Mouse (Mus musculus): ENCODE data around the gene Polh. TPM values are rescaled to one million over a fixed set of nuclear protein-coding genes. Genes with fewer than 3 reads are reported as not detected.

Gene Polh
- polyA plus RNA-seq (2014; fragmentation: Illumina TruSeq; extraction: RNeasy Lipid Tissue Mini Kit (QIAGEN cat#74804); ENCODE audit: insufficient read depth, low read depth, low replicate concordance) = 4.1 TPM

DNA sequence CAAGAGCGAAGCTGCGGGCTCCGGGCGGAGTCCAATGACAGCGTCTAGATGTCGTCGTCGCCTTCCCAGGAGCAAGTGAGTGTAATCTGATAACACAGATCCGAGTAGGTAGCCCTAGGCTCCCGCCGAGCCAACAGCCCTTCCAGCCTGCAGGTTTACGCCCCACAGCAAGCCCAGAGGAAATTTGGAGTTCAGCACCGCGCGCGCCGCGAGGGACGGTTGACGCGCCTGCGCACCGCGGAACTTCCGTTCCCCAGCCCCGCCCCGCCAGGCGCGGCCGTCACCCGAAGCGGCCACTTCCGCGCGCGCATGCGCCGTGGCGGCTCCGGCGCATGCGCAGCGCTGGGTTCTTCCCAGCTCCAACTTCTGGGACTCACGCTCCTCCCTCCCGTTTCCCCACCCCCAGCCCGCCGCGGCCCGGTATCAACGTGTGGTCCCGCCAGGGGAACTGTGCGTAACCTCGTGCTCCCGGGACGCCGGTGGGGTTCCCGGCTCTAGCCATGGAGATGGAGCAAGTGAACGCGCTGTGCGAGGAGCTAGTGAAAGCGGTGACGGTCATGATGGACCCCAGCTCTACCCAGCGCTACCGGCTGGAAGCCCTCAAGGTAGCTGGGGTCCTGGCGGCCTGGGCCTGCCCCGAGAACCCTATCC is at the start of gene Polh, which contains the start of gene Xpo5:
Gene Polh (minus strand): TSS at position 225 of the 651 bp plus-strand sequence.
Gene Xpo5 (plus strand): TSS at position 362 of the 651 bp plus-strand sequence.

DNA sequence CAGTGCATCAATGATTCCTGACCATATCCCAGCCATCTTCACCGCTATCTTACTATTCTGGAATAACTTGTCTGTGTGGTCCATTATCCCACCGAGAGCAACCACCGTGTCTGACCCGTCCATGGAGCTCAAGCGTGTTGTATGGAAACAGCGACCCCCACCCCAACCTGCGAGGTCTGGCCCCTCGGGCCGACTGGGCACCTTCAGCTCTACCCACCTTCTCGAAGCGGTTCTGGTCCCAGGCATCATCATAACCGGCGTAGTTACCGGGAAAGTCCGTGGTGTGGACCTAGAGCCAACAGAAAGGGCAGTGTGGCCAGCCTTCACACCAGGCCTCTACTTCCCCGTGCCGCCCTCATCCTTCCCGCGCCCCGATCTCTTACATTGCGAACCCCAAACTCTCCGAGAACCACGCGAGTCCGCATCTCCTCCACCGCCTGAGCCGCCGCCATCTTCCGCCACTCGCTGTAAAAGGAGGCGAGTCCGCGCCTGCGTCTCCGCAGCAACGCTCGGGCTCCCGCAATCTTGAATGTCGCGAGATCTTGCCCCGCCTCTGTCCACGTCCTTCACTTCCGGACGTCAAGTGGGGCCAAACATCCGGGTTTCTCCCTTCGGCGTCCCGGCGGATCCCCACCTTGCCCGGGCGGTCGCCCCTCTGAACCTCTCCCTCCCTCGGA is 45.2 kb upstream of the Polh start, which contains the start of the genes Polr1c and Yipf3:
Gene Polr1c (minus strand): TSS at position 543 of the 677 bp plus-strand sequence.
Gene Yipf3 (plus strand): TSS at position 569 of the 677 bp plus-strand sequence.

DNA sequence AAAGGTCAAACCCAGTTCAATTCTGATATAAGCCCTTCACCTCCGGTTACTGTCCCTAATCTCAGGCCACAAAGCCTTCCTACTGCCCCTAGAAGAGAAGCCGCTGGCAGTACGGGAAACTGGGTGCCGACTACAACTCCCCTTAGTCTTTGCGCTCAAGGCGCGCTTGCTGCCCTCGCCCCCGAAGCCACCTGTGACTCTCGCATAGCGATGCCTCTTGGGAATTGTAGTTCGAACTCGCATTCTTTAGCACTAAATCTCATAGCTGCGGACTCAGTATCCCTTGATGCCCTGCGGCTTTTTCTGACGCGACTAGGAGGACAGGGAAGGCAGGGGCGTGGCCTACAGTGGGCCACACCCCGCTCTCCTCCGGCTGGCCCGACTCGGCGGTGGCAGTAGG is 41.8 kb downstream of the Polh start, which contains the start of gene Gtpbp2:
Gene Gtpbp2 (plus strand): TSS at position 347 of the 400 bp plus-strand sequence.

DNA sequence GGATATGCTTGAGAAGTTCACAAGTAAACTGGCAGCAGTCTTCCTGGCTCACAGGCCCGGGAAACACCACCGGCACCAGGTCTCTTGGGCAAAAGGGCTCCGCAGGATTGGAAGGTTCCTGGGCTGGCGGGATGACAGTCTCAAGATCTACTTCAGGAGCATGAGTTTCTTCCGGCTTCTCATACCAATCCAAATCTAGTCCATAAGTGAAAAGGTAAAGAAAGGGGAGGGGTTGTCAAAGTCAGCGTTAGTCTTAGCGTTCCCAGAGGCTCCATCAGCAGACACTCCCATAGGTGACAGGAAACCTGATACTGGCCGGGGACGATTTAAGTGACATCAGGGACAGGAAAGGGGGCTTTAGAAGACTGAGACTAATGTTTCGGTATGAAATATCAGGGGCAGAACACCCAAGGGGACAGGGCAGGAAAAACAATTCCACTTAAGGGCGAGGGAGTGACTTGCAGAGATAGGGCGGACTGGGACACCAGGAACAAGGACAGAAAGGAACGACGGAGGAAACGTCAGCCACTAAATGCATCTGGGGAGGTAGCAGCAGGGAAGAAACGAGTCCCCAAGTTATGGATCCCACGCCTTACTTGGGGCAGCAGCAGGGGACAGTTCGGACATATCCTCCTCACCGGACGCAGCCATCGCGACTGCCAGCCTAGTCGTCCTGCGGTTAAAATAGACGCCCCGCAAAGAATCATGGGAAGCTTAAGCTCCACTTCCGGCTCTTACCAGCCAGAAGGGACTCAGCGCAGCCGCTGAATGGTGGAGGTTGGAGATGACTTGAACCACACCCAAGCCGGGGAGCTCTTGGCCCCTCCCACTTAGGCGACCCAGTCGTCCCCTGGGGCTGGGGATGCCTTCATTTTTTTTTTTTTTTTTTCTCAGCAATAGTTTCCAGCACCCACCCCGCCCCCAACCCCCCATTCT is 49.3 kb downstream of the Polh start, which contains the start of gene Mad2l1bp:
Gene Mad2l1bp (minus strand): TSS at position 707 of the 936 bp plus-strand sequence.

DNA sequence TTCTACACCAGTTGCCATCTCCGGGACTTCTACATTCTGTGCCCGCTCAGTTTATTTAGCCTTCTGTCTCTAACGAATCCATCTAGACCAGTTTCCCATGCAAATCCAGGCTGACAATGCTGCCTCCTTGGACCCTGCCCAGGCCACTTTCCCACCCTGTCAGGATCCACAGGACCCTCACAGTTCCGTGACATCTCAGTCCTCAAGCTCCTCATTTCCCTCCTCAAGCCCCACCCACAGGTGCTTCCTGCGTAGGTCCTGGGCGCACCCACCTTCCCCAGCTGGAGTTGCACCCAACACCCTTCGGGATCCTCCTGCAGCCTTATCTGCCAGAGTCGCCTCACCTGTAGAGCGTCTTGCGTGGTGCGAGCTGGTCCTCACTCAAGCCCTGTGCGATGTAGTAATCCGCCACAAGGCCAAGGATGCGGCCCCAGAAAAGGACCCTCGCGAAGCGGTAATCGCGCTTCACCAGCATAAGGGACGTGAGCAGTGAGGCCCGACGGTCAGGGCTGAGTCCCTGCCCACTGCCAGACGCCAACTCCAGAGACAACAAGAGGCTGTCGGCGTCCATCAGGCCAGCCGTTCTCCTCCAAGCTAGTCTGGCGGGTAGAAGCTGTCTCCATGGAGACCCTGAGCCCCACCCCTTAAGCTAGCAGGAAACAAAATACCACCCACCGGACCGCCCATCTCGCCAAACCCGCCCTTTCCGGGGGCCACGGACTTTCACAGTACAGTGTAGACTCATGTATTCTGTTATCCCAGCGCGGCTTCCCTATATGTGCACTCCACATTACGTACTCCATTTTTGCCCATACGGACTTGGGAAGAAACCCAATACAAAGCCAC is 58.6 kb downstream of the Polh start, which contains the start of gene Rsph9:
Gene Rsph9 (minus strand): TSS at position 639 of the 846 bp plus-strand sequence.

Other genes starting within 250 kb of the Polh start
- gene Vegfa, start 170.3 kb downstream of the Polh start, polyA plus RNA-seq (2014; fragmentation: Illumina TruSeq; extraction: RNeasy Lipid Tissue Mini Kit (QIAGEN cat#74804); ENCODE audit: insufficient read depth, low read depth, low replicate concordance) = 283 TPM
- gene Mrps18a, start 91.7 kb downstream of the Polh start, polyA plus RNA-seq (2014; fragmentation: Illumina TruSeq; extraction: RNeasy Lipid Tissue Mini Kit (QIAGEN cat#74804); ENCODE audit: insufficient read depth, low read depth, low replicate concordance) = 70.9 TPM
- 26.4 TPM for gene Rsph9, start 58.4 kb downstream of the Polh start, polyA plus RNA-seq (2014; fragmentation: Illumina TruSeq; extraction: RNeasy Lipid Tissue Mini Kit (QIAGEN cat#74804); ENCODE audit: insufficient read depth, low read depth, low replicate concordance)
- 18.3 TPM for gene Mad2l1bp, start 49.1 kb downstream of the Polh start, polyA plus RNA-seq (2014; fragmentation: Illumina TruSeq; extraction: RNeasy Lipid Tissue Mini Kit (QIAGEN cat#74804); ENCODE audit: insufficient read depth, low read depth, low replicate concordance)
- 35.6 TPM for gene Gtpbp2, start 41.6 kb downstream of the Polh start, polyA plus RNA-seq (2014; fragmentation: Illumina TruSeq; extraction: RNeasy Lipid Tissue Mini Kit (QIAGEN cat#74804); ENCODE audit: insufficient read depth, low read depth, low replicate concordance)
- 11.6 TPM for gene Xpo5, start 137 bp upstream of the Polh start, polyA plus RNA-seq (2014; fragmentation: Illumina TruSeq; extraction: RNeasy Lipid Tissue Mini Kit (QIAGEN cat#74804); ENCODE audit: insufficient read depth, low read depth, low replicate concordance)
- gene Polr1c, start 45.4 kb upstream of the Polh start, polyA plus RNA-seq (2014; fragmentation: Illumina TruSeq; extraction: RNeasy Lipid Tissue Mini Kit (QIAGEN cat#74804); ENCODE audit: insufficient read depth, low read depth, low replicate concordance) = 50.4 TPM
- gene Yipf3, start 45.4 kb upstream of the Polh start, polyA plus RNA-seq (2014; fragmentation: Illumina TruSeq; extraction: RNeasy Lipid Tissue Mini Kit (QIAGEN cat#74804); ENCODE audit: insufficient read depth, low read depth, low replicate concordance) = 85.3 TPM
- 3.4 TPM for gene Lrrc73, start 50.9 kb upstream of the Polh start, polyA plus RNA-seq (2014; fragmentation: Illumina TruSeq; extraction: RNeasy Lipid Tissue Mini Kit (QIAGEN cat#74804); ENCODE audit: insufficient read depth, low read depth, low replicate concordance)
- 10.1 TPM for gene Tjap1, start 80.4 kb upstream of the Polh start, polyA plus RNA-seq (2014; fragmentation: Illumina TruSeq; extraction: RNeasy Lipid Tissue Mini Kit (QIAGEN cat#74804); ENCODE audit: insufficient read depth, low read depth, low replicate concordance)
- gene Dlk2, start 94.8 kb upstream of the Polh start, polyA plus RNA-seq (2014; fragmentation: Illumina TruSeq; extraction: RNeasy Lipid Tissue Mini Kit (QIAGEN cat#74804); ENCODE audit: insufficient read depth, low read depth, low replicate concordance) = 0.30 TPM
- gene Abcc10, start 125.7 kb upstream of the Polh start, polyA plus RNA-seq (2014; fragmentation: Illumina TruSeq; extraction: RNeasy Lipid Tissue Mini Kit (QIAGEN cat#74804); ENCODE audit: insufficient read depth, low read depth, low replicate concordance) = 2.1 TPM
- 2.9 TPM for gene Zfp318, start 181.1 kb upstream of the Polh start, polyA plus RNA-seq (2014; fragmentation: Illumina TruSeq; extraction: RNeasy Lipid Tissue Mini Kit (QIAGEN cat#74804); ENCODE audit: insufficient read depth, low read depth, low replicate concordance)
- 1.1 TPM for gene Crip3, start 226.3 kb upstream of the Polh start, polyA plus RNA-seq (2014; fragmentation: Illumina TruSeq; extraction: RNeasy Lipid Tissue Mini Kit (QIAGEN cat#74804); ENCODE audit: insufficient read depth, low read depth, low replicate concordance)
- gene Slc22a7, start 235.8 kb upstream of the Polh start, polyA plus RNA-seq (2014; fragmentation: Illumina TruSeq; extraction: RNeasy Lipid Tissue Mini Kit (QIAGEN cat#74804); ENCODE audit: insufficient read depth, low read depth, low replicate concordance) = not detected